ENCODE assay signal across 9 mouse cellular contexts in genomic region chr11:6443102-6443501, GRCm38 (mm10). TPM values are rescaled to one million over a fixed set of nuclear protein-coding genes. Genes with fewer than 3 reads are reported as not detected.
A peak's percentile ranks its signal among the peaks of the same experiment; 100 is the strongest.
DNase-seq lines count a peak whose midpoint lies in the region; ATAC-seq and TF ChIP-seq lines count a peak whose summit lies in the region.
"Had no signal": no experiment of that assay in that cellular context is flagged by ENCODE, and none has a peak within 500 bp of the region (broad histone marks: within the 10 kb centered on the region; RNA-seq: fewer than 3 reads in every experiment).

No protein-coding gene starts in this region.

- peak overlapping the region; percentile 92 for H3K27ac ChIP-seq in liver, adult 2 months (replicated peaks; ENCODE audit: insufficient read depth, low read depth, low read length)
- no peak overlapping the region; the same call in 1 of the 2 replicates for H3K27ac ChIP-seq in embryonic facial prominence, embryonic 12.5 days
- H3K27ac ChIP-seq in intestine, postnatal 0 days (ENCODE audit: low read depth, low read length): peak overlapping the region; percentile 90
- H3K27ac ChIP-seq in neural tube, embryonic 14.5 days (ENCODE audit: low read depth, low read length): peak overlapping the region; percentile 34; the same call in 1 of the 2 replicates

- peaks cover 8% of the 10 kb centered on the region; the same call in 1 of the 2 replicates for H3K79me2 ChIP-seq in liver, adult 2 months (ENCODE audit: control insufficient read depth, insufficient read depth, low read length)

- no peak for TF ChIP-seq CTCF in liver, adult 2 months (IDR thresholded peaks at IDR 0.05; ENCODE audit: low read depth, low read length)
- no peak for TF ChIP-seq CTCF in intestine, postnatal 0 days (IDR thresholded peaks at IDR 0.05; ENCODE audit: low read depth)

- H3K4me2 ChIP-seq in embryonic facial prominence, embryonic 12.5 days (replicated peaks): peak overlapping the region; percentile 73
- peak overlapping the region; percentile 58 for H3K4me2 ChIP-seq in intestine, postnatal 0 days (replicated peaks; ENCODE audit: low read depth)
- peak overlapping the region; percentile 68 for H3K4me2 ChIP-seq in neural tube, embryonic 14.5 days (ENCODE audit: low read depth, low read length)

- peak; percentile 44 for DNase-seq in liver, adult 2 months (ENCODE audit: extremely low read depth, low read depth, low spot score)
- DNase-seq in liver: no peak
- DNase-seq in layer of hippocampus, postnatal 25 days (ENCODE audit: extremely low spot score in 1 of 2, low spot score in 1 of 2): no peak
- DNase-seq in left cerebral cortex, adult 11 months (ENCODE audit: low spot score): no peak
- DNase-seq: adrenal gland, postnatal 10 days had no signal

- no peaks in the 10 kb centered on the region for H3K9me3 ChIP-seq in embryonic facial prominence, embryonic 12.5 days
- no peaks in the 10 kb centered on the region for H3K9me3 ChIP-seq in intestine, postnatal 0 days (ENCODE audit: control insufficient read depth)
- no peaks in the 10 kb centered on the region for H3K9me3 ChIP-seq in neural tube, embryonic 14.5 days (ENCODE audit: control insufficient read depth, low read length)

- H3K4me1 ChIP-seq in liver, adult 2 months (ENCODE audit: control insufficient read depth, insufficient read depth, low read length): peaks cover 7% of the 10 kb centered on the region
- H3K4me1 ChIP-seq in embryonic facial prominence, embryonic 12.5 days: peaks cover 5% of the 10 kb centered on the region; the same call in 1 of the 2 replicates
- no peaks in the 10 kb centered on the region for H3K4me1 ChIP-seq in intestine, postnatal 0 days (replicated peaks; ENCODE audit: control insufficient read depth, insufficient read depth, low read length)
- H3K4me1 ChIP-seq in neural tube, embryonic 14.5 days (ENCODE audit: control insufficient read depth, insufficient read depth, low read length): peaks cover 11% of the 10 kb centered on the region

- no peaks in the 10 kb centered on the region for H3K27me3 ChIP-seq in liver, adult 2 months (ENCODE audit: control insufficient read depth, insufficient read depth, low read length)
- H3K27me3 ChIP-seq in embryonic facial prominence, embryonic 12.5 days: no peaks in the 10 kb centered on the region
- H3K27me3 ChIP-seq in intestine, postnatal 0 days (replicated peaks; ENCODE audit: control insufficient read depth, insufficient read depth, low read length): no peaks in the 10 kb centered on the region
- no peaks in the 10 kb centered on the region for H3K27me3 ChIP-seq in neural tube, embryonic 14.5 days (ENCODE audit: control insufficient read depth, insufficient read depth, low read length)

- H3K9ac ChIP-seq in liver, adult 2 months (ENCODE audit: low read depth, low read length): peak overlapping the region; percentile 55
- peak overlapping the region; percentile 90 for H3K9ac ChIP-seq in embryonic facial prominence, embryonic 12.5 days
- peak overlapping the region; percentile 66; the same call in 1 of the 2 replicates for H3K9ac ChIP-seq in intestine, postnatal 0 days (ENCODE audit: low read depth, low read length)
- H3K9ac ChIP-seq in neural tube, embryonic 14.5 days (replicated peaks; ENCODE audit: low read depth, low read length): peak overlapping the region; percentile 37

- H3K36me3 ChIP-seq in liver, adult 2 months (ENCODE audit: control insufficient read depth, insufficient read depth, low read length): peaks cover 4% of the 10 kb centered on the region
- H3K36me3 ChIP-seq in embryonic facial prominence, embryonic 12.5 days: peaks cover 9% of the 10 kb centered on the region
- H3K36me3 ChIP-seq in intestine, postnatal 0 days (ENCODE audit: control insufficient read depth, insufficient read depth): peaks cover 4% of the 10 kb centered on the region
- no peaks in the 10 kb centered on the region for H3K36me3 ChIP-seq in neural tube, embryonic 14.5 days (ENCODE audit: control insufficient read depth, insufficient read depth, low read length)

- peak overlapping the region; percentile 85; the same call in 1 of the 2 replicates for H3K4me3 ChIP-seq in liver, adult 2 months (ENCODE audit: insufficient read depth, low read depth, low read length)
- H3K4me3 ChIP-seq in embryonic facial prominence, embryonic 12.5 days: peak overlapping the region; percentile 72
- H3K4me3 ChIP-seq in intestine, postnatal 0 days (ENCODE audit: low read depth, low read length): peak overlapping the region; percentile 71
- H3K4me3 ChIP-seq in neural tube, embryonic 14.5 days (ENCODE audit: low read depth, low read length): peak overlapping the region; percentile 85

- no peak for ATAC-seq in embryonic facial prominence, embryonic 12.5 days (ENCODE audit: insufficient number of reproducible peaks, insufficient read depth, low FRiP score, low TSS enrichment)
- ATAC-seq in intestine, postnatal 0 days: no peak
- no peak for ATAC-seq in neural tube, embryonic 14.5 days (ENCODE audit: low read depth)
- ATAC-seq in inflammation-experienced regulatory T-cells, adult 6 months: no peak

- no peak for TF ChIP-seq POLR2A in liver, adult 2 months (IDR thresholded peaks at IDR 0.05; ENCODE audit: extremely low read depth, insufficient read depth, low read length)

- 24% methylated on average over 4 of the region's 4 CpGs for WGBS in liver, adult 2 months
- 63% methylated on average over 4 of the region's 4 CpGs for WGBS in embryonic facial prominence, embryonic 12.5 days
- WGBS in intestine, postnatal 0 days: 36% methylated on average over 4 of the region's 4 CpGs
- 52% methylated on average over 4 of the region's 4 CpGs for WGBS in neural tube, embryonic 14.5 days

RNA-seq across cellular contexts. Expression of gene H2afv, which starts 1.1 kb away (rescaled TPM):
- total RNA-seq in liver, adult 2 months (2014; rRNA removed): 35.8 and 44.4 TPM in 2 replicates
- 30.9 and 31.1 TPM in 2 replicates for polyA plus RNA-seq in liver, adult 2 months (2012; rRNA removed)
- 693 and 728 TPM in 2 replicates for polyA plus RNA-seq in embryonic facial prominence, embryonic 12.5 days (2016; fragmentation: Nextera tagmentation; extraction: Ambion mirVana)
- 343 and 346 TPM in 2 replicates for polyA plus RNA-seq in intestine, postnatal 0 days (2015; fragmentation: Nextera tagmentation; extraction: Ambion mirVana)
- polyA plus RNA-seq in neural tube, embryonic 14.5 days (2014; fragmentation: Nextera tagmentation; extraction: Ambion mirVana): 188 and 234 TPM in 2 replicates
- polyA plus RNA-seq in inflammation-experienced regulatory T-cells, adult 6 months (2017; shearing (Covaris generic)): 100 to 1,000 TPM; 131 to 311 (median 156) TPM
- 10 to 100 TPM; 40.9 to 42.0 TPM for total RNA-seq in layer of hippocampus, postnatal 25 days (2021)

RNA-seq across cellular contexts. Expression of gene Ppia, which starts 27.9 kb away (rescaled TPM):
- 1,424 and 1,884 TPM in 2 replicates for total RNA-seq in liver, adult 2 months (2014; rRNA removed)
- polyA plus RNA-seq in liver, adult 2 months (2012; rRNA removed): 454 and 472 TPM in 2 replicates
- polyA plus RNA-seq in embryonic facial prominence, embryonic 12.5 days (2016; fragmentation: Nextera tagmentation; extraction: Ambion mirVana): 5,090 and 5,096 TPM in 2 replicates
- 3,711 and 4,178 TPM in 2 replicates for polyA plus RNA-seq in intestine, postnatal 0 days (2015; fragmentation: Nextera tagmentation; extraction: Ambion mirVana)
- 4,020 and 4,257 TPM in 2 replicates for polyA plus RNA-seq in neural tube, embryonic 14.5 days (2014; fragmentation: Nextera tagmentation; extraction: Ambion mirVana)
- polyA plus RNA-seq in inflammation-experienced regulatory T-cells, adult 6 months (2017; shearing (Covaris generic)): 1,000 to 10,000 TPM; 2,486 to 3,282 (median 2,929) TPM
- 1,000 to 10,000 TPM; 1,673 to 1,893 TPM for total RNA-seq in layer of hippocampus, postnatal 25 days (2021)

RNA-seq across cellular contexts. Expression of gene Purb, which starts 32.6 kb away (rescaled TPM):
- 11.2 and 12.6 TPM in 2 replicates for total RNA-seq in liver, adult 2 months (2014; rRNA removed)
- 2.5 and 2.6 TPM in 2 replicates for polyA plus RNA-seq in liver, adult 2 months (2012; rRNA removed)
- 19.5 and 21.7 TPM in 2 replicates for polyA plus RNA-seq in embryonic facial prominence, embryonic 12.5 days (2016; fragmentation: Nextera tagmentation; extraction: Ambion mirVana)
- 21.6 and 25.1 TPM in 2 replicates for polyA plus RNA-seq in intestine, postnatal 0 days (2015; fragmentation: Nextera tagmentation; extraction: Ambion mirVana)
- polyA plus RNA-seq in neural tube, embryonic 14.5 days (2014; fragmentation: Nextera tagmentation; extraction: Ambion mirVana): 11.4 and 11.6 TPM in 2 replicates
- 10 to 100 TPM; 21.0 to 26.1 (median 23.7) TPM for polyA plus RNA-seq in inflammation-experienced regulatory T-cells, adult 6 months (2017; shearing (Covaris generic))
- total RNA-seq in layer of hippocampus, postnatal 25 days (2021): 100 to 1,000 TPM; 253 to 270 TPM

RNA-seq across cellular contexts. Expression of gene Zmiz2, which starts 54.2 kb away (rescaled TPM):
- total RNA-seq in liver, adult 2 months (2014; rRNA removed): 3.0 and 4.4 TPM in 2 replicates
- 14.7 and 15.2 TPM in 2 replicates for polyA plus RNA-seq in liver, adult 2 months (2012; rRNA removed)
- 11.9 and 12.5 TPM in 2 replicates for polyA plus RNA-seq in embryonic facial prominence, embryonic 12.5 days (2016; fragmentation: Nextera tagmentation; extraction: Ambion mirVana)
- polyA plus RNA-seq in intestine, postnatal 0 days (2015; fragmentation: Nextera tagmentation; extraction: Ambion mirVana): 7.8 and 8.0 TPM in 2 replicates
- 31.4 and 32.8 TPM in 2 replicates for polyA plus RNA-seq in neural tube, embryonic 14.5 days (2014; fragmentation: Nextera tagmentation; extraction: Ambion mirVana)
- polyA plus RNA-seq in inflammation-experienced regulatory T-cells, adult 6 months (2017; shearing (Covaris generic)): 10 to 100 TPM; 40.6 to 60.2 (median 44.9) TPM
- total RNA-seq in layer of hippocampus, postnatal 25 days (2021): 100 to 1,000 TPM; 165 to 189 TPM

Comparison
In these comparisons a context has a peak if more than half of its experiments do, and no peak if none do; other contexts are left out.
1. H3K9ac ChIP-seq: peak in every context shown above with its lines; median percentile 90 in embryonic facial prominence, embryonic 12.5 days; 66 in intestine, postnatal 0 days; 55 in liver, adult 2 months; 37 in neural tube, embryonic 14.5 days.